Mouse (Mus musculus) E14TG2a.4 (cell line): ENCODE measurements around the gene Uggt2.
A peak's percentile ranks its signal among the peaks of the same experiment; 100 is the strongest.

Source experiments
- CTCF ChIP-seq: conservative IDR thresholded peaks from 2 replicates; pipeline ENCODE4 v1.5.1; 2014; ENCODE audit warnings: low read length
- NANOG ChIP-seq: IDR thresholded peaks from 2 replicates; pipeline ENCODE4 v1.6.1; 2014; ENCODE audit warnings: borderline replicate concordance, low read length, mixed read lengths
- POU5F1 ChIP-seq: IDR thresholded peaks from 2 replicates; pipeline ENCODE4 v1.6.1; 2014; ENCODE audit warnings: low read length, borderline replicate concordance

GRCm38 (mm10) chr14:119003320-119003719, 95.9 kb downstream of the Uggt2 start:
- TF ChIP-seq CTCF: peak; percentile 30
- no peak for TF ChIP-seq NANOG
- TF ChIP-seq POU5F1: no peak
